Mouse (Mus musculus) forebrain, embryonic 10.5 days (tissue): ENCODE results near the gene Gsdme. TPM values are rescaled to one million over a fixed set of nuclear protein-coding genes. Genes with fewer than 3 reads are reported as not detected.

Experiments used
- DNase-seq: peaks from one replicate; pipeline ENCODE4 v3.0.0-alpha.2; 2017; ENCODE audit warnings: low spot score; ENCODE audit errors: extremely low spot score
- H3K27ac ChIP-seq: fragments of 300-500 bp; sonication (generic); 2 replicates; pipeline ENCODE4 v1.5.1; 2016; ENCODE audit warnings: mild to moderate bottlenecking
- H3K27me3 ChIP-seq: fragments of 300-500 bp; sonication (generic); 2 replicates; pipeline ENCODE4 v1.6.1; 2016; ENCODE audit warnings: mild to moderate bottlenecking; ENCODE audit not compliant: poor library complexity, severe bottlenecking
- H3K36me3 ChIP-seq: fragments of 300-500 bp; sonication (generic); replicated peaks from 2 replicates; pipeline ENCODE4 v1.6.1; 2016; ENCODE audit warnings: mild to moderate bottlenecking, moderate library complexity
- H3K4me1 ChIP-seq: fragments of 300-500 bp; sonication (generic); 2 replicates; pipeline ENCODE4 v1.6.1; 2016
- H3K4me3 ChIP-seq: fragments of 300-500 bp; sonication (generic); 2 replicates; pipeline ENCODE4 v1.5.1; 2016; ENCODE audit warnings: mild to moderate bottlenecking, moderate library complexity
- H3K9me3 ChIP-seq: fragments of 300-500 bp; sonication (generic); 2 replicates; pipeline ENCODE4 v1.6.1; 2016; ENCODE audit warnings: mild to moderate bottlenecking, moderate library complexity
- WGBS: fragments of 180-500 bp; shearing (Covaris S2); methylation state at CpG from one replicate; pipeline ENCODE4 v1.1.7; 2016; 5-methylcytosine and 5-hydroxymethylcytosine counted together
- polyA plus RNA-seq: library from polyadenylated mRNA; unstranded; fragments of >200 nt; fragmentation: Nextera tagmentation; extraction: Ambion mirVana; gene quantifications from 2 replicates; pipeline ENCODE4 v1.2.1, GENCODE M21; 2016

The Gsdme gene
- polyA plus RNA-seq, 1 experiment from 2014 or later = 59.1 TPM

GRCm38 (mm10) chr6:50239902-50240301 lies 23.8 kb downstream of the Gsdme start:
- H3K9me3 ChIP-seq = no peaks in the 10 kb centered on the region
- H3K27me3 ChIP-seq = no peaks in the 10 kb centered on the region
- WGBS = 92% methylated on average over 2 of the region's 2 CpGs
- H3K4me1 ChIP-seq = no peaks in the 10 kb centered on the region
- DNase-seq = no peak
- H3K27ac ChIP-seq = no peak overlapping the region
- no peak overlapping the region for H3K4me3 ChIP-seq
- no peaks in the 10 kb centered on the region for H3K36me3 ChIP-seq

GRCm38 (mm10) chr6:50237963-50238362 lies 25.7 kb downstream of the Gsdme start:
- Histone ChIP-seq H3K9me3 (no peaks in the 10 kb centered on the region), H3K27me3 (no peaks in the 10 kb centered on the region), H3K36me3 (no peaks in the 10 kb centered on the region), H3K27ac (no peak overlapping the region), H3K4me3 (no peak overlapping the region), H3K4me1 (no peaks in the 10 kb centered on the region)
- no peak for DNase-seq
- WGBS = 80% methylated on average over 2 of the region's 2 CpGs

GRCm38 (mm10) chr6:50232984-50233383 lies 30.7 kb downstream of the Gsdme start:
- H3K27ac ChIP-seq = no peak overlapping the region
- H3K9me3 ChIP-seq = no peaks in the 10 kb centered on the region
- no peak for DNase-seq
- H3K4me1 ChIP-seq = no peaks in the 10 kb centered on the region
- no peaks in the 10 kb centered on the region for H3K27me3 ChIP-seq
- H3K4me3 ChIP-seq = no peak overlapping the region
- no peaks in the 10 kb centered on the region for H3K36me3 ChIP-seq
- 67% methylated on average over 1 of the region's 1 CpGs for WGBS

GRCm38 (mm10) chr6:50231288-50231687 lies 32.4 kb downstream of the Gsdme start:
- Histone ChIP-seq H3K27ac (no peak overlapping the region), H3K9me3 (no peaks in the 10 kb centered on the region), H3K27me3 (no peaks in the 10 kb centered on the region), H3K36me3 (no peaks in the 10 kb centered on the region), H3K4me3 (no peak overlapping the region), H3K4me1 (no peaks in the 10 kb centered on the region)
- no peak for DNase-seq
- WGBS = 90% methylated on average over 5 of the region's 5 CpGs

GRCm38 (mm10) chr6:50228180-50228579 lies 35.5 kb downstream of the Gsdme start:
- Histone ChIP-seq H3K4me1 (no peaks in the 10 kb centered on the region), H3K4me3 (no peak overlapping the region), H3K9me3 (no peaks in the 10 kb centered on the region), H3K27ac (no peak overlapping the region), H3K36me3 (no peaks in the 10 kb centered on the region), H3K27me3 (no peaks in the 10 kb centered on the region)
- 84% methylated on average over 5 of the region's 5 CpGs for WGBS
- DNase-seq = no peak

GRCm38 (mm10) chr6:50225232-50225631 lies 38.4 kb downstream of the Gsdme start:
- DNase-seq = no peak
- Histone ChIP-seq H3K4me3 (no peak overlapping the region), H3K27ac (no peak overlapping the region), H3K4me1 (no peaks in the 10 kb centered on the region), H3K9me3 (no peaks in the 10 kb centered on the region), H3K27me3 (no peaks in the 10 kb centered on the region), H3K36me3 (no peaks in the 10 kb centered on the region)
- 90% methylated on average over 5 of the region's 5 CpGs for WGBS

- Histone ChIP-seq H3K4me1 (no peaks in the 10 kb centered on the region), H3K27ac (no peak overlapping the region), H3K36me3 (no peaks in the 10 kb centered on the region), H3K4me3 (no peak overlapping the region), H3K27me3 (no peaks in the 10 kb centered on the region), H3K9me3 (no peaks in the 10 kb centered on the region)
- WGBS = 88% methylated on average over 4 of the region's 4 CpGs
- DNase-seq = no peak
These were observed 40.1 kb downstream of the Gsdme start for GRCm38 (mm10) chr6:50223606-50224005.

GRCm38 (mm10) chr6:50222986-50223385 lies 40.7 kb downstream of the Gsdme start:
- H3K4me1 ChIP-seq = no peaks in the 10 kb centered on the region
- H3K27ac ChIP-seq = no peak overlapping the region
- no peak overlapping the region for H3K4me3 ChIP-seq
- DNase-seq = no peak
- no peaks in the 10 kb centered on the region for H3K36me3 ChIP-seq
- no peaks in the 10 kb centered on the region for H3K9me3 ChIP-seq
- H3K27me3 ChIP-seq = no peaks in the 10 kb centered on the region
- 80% methylated on average over 5 of the region's 5 CpGs for WGBS

GRCm38 (mm10) chr6:50222351-50222750 lies 41.3 kb downstream of the Gsdme start:
- 83% methylated on average over 5 of the region's 5 CpGs for WGBS
- Histone ChIP-seq H3K4me3 (no peak overlapping the region), H3K9me3 (no peaks in the 10 kb centered on the region), H3K27ac (no peak overlapping the region), H3K27me3 (no peaks in the 10 kb centered on the region), H3K4me1 (no peaks in the 10 kb centered on the region), H3K36me3 (no peaks in the 10 kb centered on the region)
- DNase-seq = no peak

- Histone ChIP-seq H3K27me3 (no peaks in the 10 kb centered on the region), H3K4me3 (no peak overlapping the region), H3K9me3 (no peaks in the 10 kb centered on the region), H3K4me1 (no peaks in the 10 kb centered on the region), H3K36me3 (no peaks in the 10 kb centered on the region), H3K27ac (no peak overlapping the region)
- WGBS = 51% methylated on average over 6 of the region's 6 CpGs
- no peak for DNase-seq
These were observed 42.8 kb downstream of the Gsdme start for GRCm38 (mm10) chr6:50220863-50221262.

- no peak for DNase-seq
- H3K36me3 ChIP-seq = no peaks in the 10 kb centered on the region
- H3K27me3 ChIP-seq = no peaks in the 10 kb centered on the region
- no peak overlapping the region for H3K27ac ChIP-seq
- WGBS = 94% methylated on average over 6 of the region's 6 CpGs
- no peaks in the 10 kb centered on the region for H3K9me3 ChIP-seq
- no peak overlapping the region for H3K4me3 ChIP-seq
- no peaks in the 10 kb centered on the region for H3K4me1 ChIP-seq
These were observed 44.6 kb downstream of the Gsdme start for GRCm38 (mm10) chr6:50219066-50219465.

- no peak overlapping the region for H3K27ac ChIP-seq
- no peaks in the 10 kb centered on the region for H3K4me1 ChIP-seq
- no peaks in the 10 kb centered on the region for H3K27me3 ChIP-seq
- H3K36me3 ChIP-seq = no peaks in the 10 kb centered on the region
- no peaks in the 10 kb centered on the region for H3K9me3 ChIP-seq
- 91% methylated on average over 3 of the region's 3 CpGs for WGBS
- H3K4me3 ChIP-seq = no peak overlapping the region
- DNase-seq = no peak
These were observed 45.0 kb downstream of the Gsdme start for GRCm38 (mm10) chr6:50218628-50219027.

- DNase-seq = no peak
- WGBS = 83% methylated on average over 4 of the region's 4 CpGs
- no peaks in the 10 kb centered on the region for H3K9me3 ChIP-seq
- H3K27me3 ChIP-seq = no peaks in the 10 kb centered on the region
- H3K4me3 ChIP-seq = no peak overlapping the region
- no peaks in the 10 kb centered on the region for H3K36me3 ChIP-seq
- no peaks in the 10 kb centered on the region for H3K4me1 ChIP-seq
- H3K27ac ChIP-seq = no peak overlapping the region
These were observed 47.7 kb downstream of the Gsdme start for GRCm38 (mm10) chr6:50215986-50216385.

GRCm38 (mm10) chr6:50215373-50215745 lies 48.3 kb downstream of the Gsdme start:
- Histone ChIP-seq H3K27me3 (no peaks in the 10 kb centered on the region), H3K27ac (no peak overlapping the region), H3K4me3 (no peak overlapping the region), H3K9me3 (no peaks in the 10 kb centered on the region), H3K36me3 (no peaks in the 10 kb centered on the region), H3K4me1 (no peaks in the 10 kb centered on the region)
- WGBS = 89% methylated on average over 2 of the region's 2 CpGs
- DNase-seq = no peak
